Mouse (Mus musculus) C2C12 (cell line): ENCODE data around the gene Ror1. TPM values are rescaled to one million over a fixed set of nuclear protein-coding genes. Genes with fewer than 3 reads are reported as not detected.

ENCODE experiments used
- H3K27me3 ChIP-seq: one replicate; pipeline ENCODE4 v1.6.1; 2011; ENCODE audit not compliant: control insufficient read depth, insufficient read depth, insufficient read length
- H3K36me3 ChIP-seq: one replicate; pipeline ENCODE4 v1.6.1; 2011; ENCODE audit not compliant: control insufficient read depth, insufficient read depth
- H3K4me3 ChIP-seq: one replicate; pipeline ENCODE4 v1.5.1; 2011; ENCODE audit warnings: mild to moderate bottlenecking, control low read depth; ENCODE audit not compliant: poor library complexity, insufficient read depth, severe bottlenecking
- H3K79me2 ChIP-seq: one replicate; pipeline ENCODE4 v1.6.1; 2011; ENCODE audit not compliant: control insufficient read depth, insufficient read depth
- H3K79me3 ChIP-seq: one replicate; pipeline ENCODE4 v1.6.1; 2011; ENCODE audit warnings: low read depth, control low read depth
- H3ac ChIP-seq: one replicate; pipeline ENCODE3; 2011; ENCODE audit warnings: low read depth; ENCODE audit not compliant: control insufficient read depth, insufficient read length
- CEBPB ChIP-seq: IDR thresholded peaks from one replicate; pipeline ENCODE4 v1.6.1; 2011; ENCODE audit warnings: low read depth, mild to moderate bottlenecking, control low read depth, moderate library complexity
- CTCF ChIP-seq: IDR thresholded peaks from one replicate; pipeline ENCODE4 v1.5.1; 2011; ENCODE audit not compliant: control insufficient read depth, insufficient read depth, insufficient read length
- FOSL1 ChIP-seq: IDR thresholded peaks from one replicate; pipeline ENCODE4 v1.8.0; 2011; ENCODE audit warnings: mild to moderate bottlenecking, low read length; ENCODE audit not compliant: poor library complexity, insufficient read depth, severe bottlenecking
- MAX ChIP-seq: IDR thresholded peaks from one replicate; pipeline ENCODE4 v1.6.1; 2011; ENCODE audit warnings: mild to moderate bottlenecking, control low read depth
- MYOD1 ChIP-seq: IDR thresholded peaks from one replicate; pipeline ENCODE4 v1.6.1; 2011; ENCODE audit warnings: low read depth; ENCODE audit not compliant: control insufficient read depth, insufficient read length
- MYOG ChIP-seq: IDR thresholded peaks from one replicate; pipeline ENCODE4 v1.6.1; 2011; ENCODE audit not compliant: control insufficient read depth, insufficient read length; ENCODE audit errors: extremely low read depth
- USF1 ChIP-seq: IDR thresholded peaks from one replicate; pipeline ENCODE4 v1.6.1; 2011; ENCODE audit warnings: low read depth, mild to moderate bottlenecking, control low read depth, moderate library complexity
- polyA plus RNA-seq: library from polyadenylated mRNA; unstranded; fragments of >200 nt; fragmentation: generic; extraction: Trizol; gene quantifications from one replicate; pipeline ENCODE4 v1.2.1, GENCODE M21; 2012; ENCODE audit warnings: missing spikeins

The Ror1 gene
- polyA plus RNA-seq, 1 experiment = 0.04 TPM

- Histone ChIP-seq H3K79me2 (no peaks in the 10 kb centered on the region), H3ac (no peak overlapping the region), H3K4me3 (no peak overlapping the region), H3K27me3 (peaks cover 3% of the 10 kb centered on the region), H3K79me3 (no peaks in the 10 kb centered on the region), H3K36me3 (no peaks in the 10 kb centered on the region)
- TF ChIP-seq USF1 (no peak), MYOD1 (no peak), MYOG (no peak), CEBPB (no peak), FOSL1 (no peak)
Observed at GRCm38 (mm10) chr4:100137102-100137835, 41.7 kb downstream of the Ror1 start.

GRCm38 (mm10) chr4:100141626-100142025, 46.0 kb downstream of the Ror1 start:
- no peaks in the 10 kb centered on the region for H3K36me3 ChIP-seq
- TF ChIP-seq MYOD1 = no peak
- no peak for TF ChIP-seq CEBPB
- no peak for TF ChIP-seq USF1
- peaks cover 3% of the 10 kb centered on the region for H3K27me3 ChIP-seq
- H3K4me3 ChIP-seq = no peak overlapping the region
- H3K79me2 ChIP-seq = no peaks in the 10 kb centered on the region
- H3K79me3 ChIP-seq = no peaks in the 10 kb centered on the region
- H3ac ChIP-seq = no peak overlapping the region

- no peak for TF ChIP-seq CEBPB
- no peak for TF ChIP-seq MYOD1
- no peak for TF ChIP-seq MAX
- TF ChIP-seq USF1 = no peak
- TF ChIP-seq CTCF = no peak
- TF ChIP-seq FOSL1 = no peak
- TF ChIP-seq MYOG = no peak
- H3K79me3 ChIP-seq = no peaks in the 10 kb centered on the region
Observed at GRCm38 (mm10) chr4:100144744-100145143, 49.2 kb downstream of the Ror1 start.

GRCm38 (mm10) chr4:100150797-100151196, 55.2 kb downstream of the Ror1 start:
- Histone ChIP-seq H3K79me2 (no peaks in the 10 kb centered on the region), H3K79me3 (no peaks in the 10 kb centered on the region), H3K27me3 (peaks cover 3% of the 10 kb centered on the region), H3K4me3 (no peak overlapping the region), H3ac (no peak overlapping the region), H3K36me3 (no peaks in the 10 kb centered on the region)
- no peak for TF ChIP-seq MAX
- no peak for TF ChIP-seq CTCF
- TF ChIP-seq CEBPB = no peak
- no peak for TF ChIP-seq MYOD1
- no peak for TF ChIP-seq USF1
- no peak for TF ChIP-seq FOSL1
- TF ChIP-seq MYOG = no peak

More at GRCm38 (mm10) chr4:100144744-100145143, 49.2 kb downstream of the Ror1 start:
- no peak overlapping the region for H3K4me3 ChIP-seq
- H3K36me3 ChIP-seq = no peaks in the 10 kb centered on the region
- H3K79me2 ChIP-seq = no peaks in the 10 kb centered on the region
- no peaks in the 10 kb centered on the region for H3K27me3 ChIP-seq
- no peak overlapping the region for H3ac ChIP-seq

- no peaks in the 10 kb centered on the region for H3K36me3 ChIP-seq
- H3ac ChIP-seq = no peak overlapping the region
- no peaks in the 10 kb centered on the region for H3K79me2 ChIP-seq
- peaks cover 3% of the 10 kb centered on the region for H3K27me3 ChIP-seq
- TF ChIP-seq FOSL1 (no peak), MAX (no peak), USF1 (no peak), CTCF (no peak), MYOG (no peak), MYOD1 (no peak), CEBPB (no peak)
- H3K79me3 ChIP-seq = no peaks in the 10 kb centered on the region
- H3K4me3 ChIP-seq = no peak overlapping the region
Observed at GRCm38 (mm10) chr4:100154560-100155130, 59.1 kb downstream of the Ror1 start.
